Mouse (Mus musculus) kidney, postnatal 4 days (tissue): Measurements from ENCODE around the gene Efcab8.
"Not testable (repeated sequence)": the region's sequence is repeated elsewhere in the genome, so short reads cannot be mapped to it uniquely, and the experiment has no call there.

Experiments used
- DNase-seq, 2 experiments: peaks; one replicate each; pipeline ENCODE4 v3.0.0; 2021; ENCODE audit warnings: mixed read lengths in 2 of 2

The Efcab8 gene

DNA sequence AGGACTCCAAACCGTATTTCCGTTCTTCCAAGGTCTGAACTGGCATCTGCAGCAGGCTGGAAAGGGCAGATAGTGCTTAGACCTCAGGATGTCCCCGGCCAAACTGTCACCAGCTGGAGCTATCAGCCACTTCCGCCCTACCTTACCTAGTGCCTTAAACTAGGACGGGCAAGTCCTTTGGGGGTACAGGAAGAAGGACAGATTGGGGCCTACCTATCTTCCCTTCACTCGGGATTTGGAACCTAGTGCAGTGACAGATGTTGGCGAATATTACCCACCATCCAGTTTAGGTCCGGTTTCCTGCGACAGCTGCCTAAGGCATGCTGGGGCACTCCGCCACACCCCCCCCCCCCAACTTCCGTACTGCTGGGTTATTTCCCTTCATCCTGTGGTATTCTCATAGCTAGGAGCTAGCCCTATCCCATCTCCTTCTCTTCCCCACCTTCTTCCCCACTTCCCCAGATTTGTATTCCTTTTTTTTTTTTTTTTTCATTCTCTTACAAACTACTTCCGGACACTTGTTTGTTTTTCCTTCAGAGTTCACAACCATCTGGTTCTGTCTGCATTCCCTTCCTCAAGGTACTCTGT lies at the start of gene Efcab8:
Gene Efcab8 (plus strand): TSS at position 538 of the 588 bp plus-strand sequence.
- DNase-seq = no peak

GRCm38 (mm10) chr2:153734033-153734432 lies 45.7 kb upstream of the Efcab8 start:
- no peak for DNase-seq

GRCm38 (mm10) chr2:153740500-153741436 lies 39.0 kb upstream of the Efcab8 start, which contains the start of gene Mapre1:
Mapre1 (plus strand) TSS chr2:153741274.
- peak; percentile 100 for DNase-seq

DNA sequence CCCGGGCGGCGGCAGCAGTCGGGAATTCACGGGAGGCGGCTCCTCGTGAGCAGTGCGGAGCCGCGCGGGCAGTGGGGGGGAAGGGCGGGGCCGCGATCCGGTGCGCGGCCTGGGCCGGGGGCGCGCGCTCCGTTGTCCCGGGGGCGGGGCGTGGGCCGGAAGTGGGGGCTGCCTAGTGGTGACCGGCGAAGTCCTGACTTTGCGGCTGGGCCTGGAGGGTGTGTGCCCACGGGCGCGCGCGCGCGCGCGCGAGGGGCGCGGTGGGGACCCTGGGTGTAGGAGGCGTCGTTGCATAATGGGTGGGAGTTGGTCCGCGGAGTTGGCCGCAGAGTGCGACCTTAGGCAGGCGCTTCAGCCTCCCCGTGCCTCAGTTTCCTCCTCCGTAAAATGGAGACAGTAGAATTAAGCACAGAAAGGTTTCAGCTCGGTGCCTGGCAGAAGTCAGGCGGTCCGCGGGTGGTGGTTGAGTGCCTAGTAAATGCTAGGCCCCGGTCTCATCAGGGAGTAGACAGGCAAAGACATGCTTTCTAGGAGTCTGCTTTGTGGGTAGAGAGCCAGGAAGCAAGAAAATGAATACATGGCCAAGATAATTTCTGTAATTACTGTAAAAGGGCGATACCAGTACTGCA lies 38.2 kb upstream of the Efcab8 start:
- peak; percentile 90 to 94 for DNase-seq

- no peak for DNase-seq
These were observed 31.7 kb upstream of the Efcab8 start for GRCm38 (mm10) chr2:153747994-153748393.

- DNase-seq = no peak
These were observed 29.4 kb upstream of the Efcab8 start for GRCm38 (mm10) chr2:153750363-153750762.

DNA sequence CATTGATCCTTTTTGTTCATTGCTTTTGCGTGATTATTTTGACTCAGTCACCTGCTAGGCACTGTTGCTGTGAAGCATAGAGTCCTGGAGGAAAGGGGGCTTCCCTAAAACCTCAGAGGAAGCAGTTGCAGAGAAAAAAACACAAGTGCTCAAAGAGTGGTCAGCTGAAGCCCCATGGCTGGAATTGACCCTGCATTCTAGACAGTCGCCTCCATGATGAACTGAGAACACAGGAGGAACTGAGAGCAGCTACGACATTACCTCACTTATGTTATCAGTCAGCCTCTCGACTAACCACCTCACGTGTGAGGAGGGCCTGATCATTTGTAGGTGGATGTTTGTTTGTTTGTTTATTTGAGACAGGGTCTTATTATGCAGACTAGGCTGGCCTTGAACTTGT lies 17.6 kb upstream of the Efcab8 start:
- no peak for DNase-seq

DNA sequence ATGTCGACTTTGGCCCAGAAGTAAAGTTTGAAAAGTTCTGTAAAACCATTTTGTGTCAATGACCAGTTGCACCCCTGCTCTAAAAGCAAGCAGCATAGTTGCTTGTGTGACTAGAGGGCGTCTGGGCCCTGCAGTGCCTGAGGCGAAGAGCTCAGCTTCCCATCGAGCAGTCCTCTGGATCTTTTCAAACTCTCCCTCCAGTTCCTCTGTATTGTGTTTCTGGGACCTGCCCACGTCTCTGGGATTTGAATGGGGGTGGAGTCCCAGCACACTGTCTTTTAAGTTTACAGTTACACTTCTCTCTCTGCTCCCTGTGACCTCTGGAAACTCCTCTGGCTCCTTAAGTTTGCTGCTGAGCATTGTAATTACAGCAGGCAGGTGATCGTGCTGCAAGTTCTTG lies 12.2 kb upstream of the Efcab8 start:
- no peak for DNase-seq

GRCm38 (mm10) chr2:153768881-153769280 lies 10.8 kb upstream of the Efcab8 start:
- DNase-seq = no peak

- DNase-seq = no peak
These were observed 6.8 kb upstream of the Efcab8 start for GRCm38 (mm10) chr2:153772950-153773349.

- no peak for DNase-seq
These were observed 4.3 kb upstream of the Efcab8 start for GRCm38 (mm10) chr2:153775472-153775871.

DNA sequence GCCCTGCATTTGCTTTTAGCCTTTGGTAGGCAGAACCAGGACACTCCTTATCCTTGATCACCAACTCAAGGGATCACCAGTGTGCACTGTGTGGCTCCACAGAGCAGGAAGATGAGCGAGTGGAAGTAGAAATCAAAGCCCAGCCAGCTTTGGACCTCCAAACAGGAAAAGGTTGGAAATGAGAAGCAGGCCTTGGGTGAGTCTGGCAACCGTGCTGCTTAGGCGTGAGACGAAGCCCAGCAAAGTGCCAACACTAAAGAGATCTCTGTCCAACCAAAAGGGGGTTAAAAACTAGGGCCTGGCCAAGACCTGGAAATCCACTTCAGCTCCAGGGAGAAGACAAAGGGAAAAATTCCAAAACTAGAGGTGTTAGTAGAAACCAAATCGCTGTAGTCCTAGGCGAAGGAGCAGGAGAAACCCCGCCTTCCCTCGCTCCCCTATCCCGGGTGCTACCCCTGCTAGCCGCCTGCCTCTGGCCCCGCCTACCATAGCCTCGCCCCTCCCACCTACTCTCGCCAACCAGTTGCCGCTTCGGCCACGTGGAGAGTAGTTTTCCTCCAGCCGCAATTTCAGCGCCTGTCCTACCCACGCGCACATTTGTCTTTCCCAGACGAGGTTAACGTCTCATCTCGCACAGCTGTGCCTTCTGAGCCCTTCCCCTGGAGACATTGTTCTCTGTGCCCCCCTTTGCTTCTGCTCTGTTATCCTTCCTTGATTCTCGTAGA lies 931 bp upstream of the Efcab8 start:
- peak; percentile 88 to 91 for DNase-seq

- no peak for DNase-seq
These were observed 1.4 kb downstream of the Efcab8 start for GRCm38 (mm10) chr2:153781181-153781580.

GRCm38 (mm10) chr2:153784668-153785067 lies 4.9 kb downstream of the Efcab8 start:
- DNase-seq = peak; percentile 41 to 52

GRCm38 (mm10) chr2:153793366-153793765 lies 13.6 kb downstream of the Efcab8 start:
- DNase-seq = no peak

DNA sequence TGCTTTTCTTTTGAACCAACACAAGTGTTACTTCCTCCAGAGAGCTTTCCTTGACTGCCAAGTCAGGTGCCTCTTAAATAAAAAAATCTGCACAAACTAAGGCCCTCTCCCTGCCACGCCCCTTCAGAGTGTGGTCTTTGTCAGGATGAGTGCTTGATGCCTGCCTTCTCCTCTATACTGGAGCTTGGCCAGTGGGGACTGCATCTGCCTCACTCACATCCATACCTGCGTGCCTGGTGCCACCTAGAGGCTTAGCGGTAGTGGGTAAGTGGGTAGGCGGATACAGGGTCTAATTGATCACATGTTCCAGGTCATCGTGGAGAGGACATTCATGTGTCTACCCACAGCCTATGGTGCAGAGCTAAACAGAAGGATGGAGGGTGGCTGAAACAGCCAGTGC lies 15.4 kb downstream of the Efcab8 start:
- DNase-seq = peak; percentile 26 to 42

DNA sequence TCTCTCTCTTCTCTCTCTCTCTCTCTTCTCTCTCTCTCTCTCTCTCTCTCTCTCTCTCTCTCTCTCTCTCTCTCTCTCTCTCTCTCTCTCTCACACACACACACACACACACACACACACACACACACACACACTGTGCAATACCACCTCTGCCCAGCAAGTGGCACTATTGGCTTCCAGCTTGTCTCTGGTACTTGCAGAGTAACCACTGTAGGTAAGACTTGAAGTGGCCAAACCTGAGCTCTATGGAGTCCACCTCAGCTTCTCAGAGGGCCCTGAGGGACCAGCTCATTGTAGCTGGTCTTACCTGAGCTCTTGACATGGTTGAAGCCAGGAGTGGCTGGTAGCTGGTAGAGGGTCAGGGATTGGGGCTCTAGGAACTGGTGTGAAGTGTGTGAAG lies 27.7 kb downstream of the Efcab8 start:
- DNase-seq = peak; percentile 78 to 81

DNA sequence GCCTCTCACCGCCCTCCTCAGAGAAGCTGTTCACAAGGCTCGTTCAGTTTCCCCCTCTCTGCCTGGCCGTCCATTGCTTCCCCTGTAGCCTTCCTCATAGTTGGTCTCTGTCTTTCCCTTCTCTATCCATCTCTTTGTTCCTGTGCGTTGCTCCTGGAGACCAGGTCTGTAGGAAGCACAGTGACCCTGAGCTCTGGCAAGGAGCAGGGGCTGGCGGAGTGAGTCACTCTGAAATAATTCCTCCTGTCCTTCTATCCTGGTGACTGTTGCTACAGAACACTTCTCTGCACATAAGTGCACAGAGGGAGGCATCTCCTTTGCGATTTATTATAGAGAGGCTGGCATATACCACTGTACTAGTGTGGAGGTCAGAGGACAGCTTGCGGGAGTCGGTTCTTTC lies 28.4 kb downstream of the Efcab8 start:
- no peak for DNase-seq

- no peak for DNase-seq
These were observed 29.1 kb downstream of the Efcab8 start for GRCm38 (mm10) chr2:153808841-153809240.

DNA sequence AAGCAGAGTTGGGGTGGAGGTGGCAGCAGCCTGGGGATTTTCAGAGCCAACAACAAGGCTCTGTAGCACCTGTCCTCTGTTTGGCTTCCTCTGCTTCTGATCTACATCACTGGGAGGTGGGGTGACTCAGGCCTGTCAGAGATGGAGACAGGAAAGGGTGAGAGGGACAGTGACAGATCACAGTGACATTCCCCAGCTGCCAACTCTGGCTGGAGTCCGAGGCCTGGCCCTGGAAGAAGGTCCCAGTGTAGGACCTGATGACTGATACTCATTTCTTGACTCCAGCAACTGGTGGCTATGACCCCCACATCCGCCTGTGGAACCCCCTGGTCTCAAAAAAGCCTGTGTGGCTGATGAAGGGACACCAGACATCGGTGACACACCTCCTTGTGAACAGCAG lies 30.2 kb downstream of the Efcab8 start:
- no peak for DNase-seq

DNA sequence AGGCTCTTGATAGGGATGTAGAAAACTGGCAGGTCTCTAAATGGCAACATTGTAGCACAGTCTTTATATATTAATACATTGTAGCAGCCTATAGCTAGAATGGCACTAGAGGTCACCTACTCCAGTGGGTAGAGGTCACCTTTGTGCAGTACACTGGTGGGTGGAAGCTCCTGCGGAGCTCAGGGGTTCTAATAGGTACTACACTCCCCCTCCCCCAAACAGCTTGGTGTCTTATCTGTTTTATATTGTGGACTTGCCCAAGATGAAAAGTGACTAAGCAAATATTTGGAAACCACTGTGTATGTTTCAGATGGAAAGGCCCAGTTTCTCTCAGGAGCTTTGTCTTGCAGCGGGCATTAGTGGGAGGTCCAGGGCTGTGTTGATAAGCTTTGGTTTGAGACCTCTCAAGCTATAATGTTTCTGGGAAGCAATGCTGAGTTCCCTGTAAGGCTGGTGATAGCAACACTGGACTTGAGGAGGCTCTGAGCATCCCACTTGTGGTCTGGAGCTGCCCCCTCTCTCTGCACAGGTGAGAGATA lies 42.3 kb downstream of the Efcab8 start:
- no peak for DNase-seq

DNA sequence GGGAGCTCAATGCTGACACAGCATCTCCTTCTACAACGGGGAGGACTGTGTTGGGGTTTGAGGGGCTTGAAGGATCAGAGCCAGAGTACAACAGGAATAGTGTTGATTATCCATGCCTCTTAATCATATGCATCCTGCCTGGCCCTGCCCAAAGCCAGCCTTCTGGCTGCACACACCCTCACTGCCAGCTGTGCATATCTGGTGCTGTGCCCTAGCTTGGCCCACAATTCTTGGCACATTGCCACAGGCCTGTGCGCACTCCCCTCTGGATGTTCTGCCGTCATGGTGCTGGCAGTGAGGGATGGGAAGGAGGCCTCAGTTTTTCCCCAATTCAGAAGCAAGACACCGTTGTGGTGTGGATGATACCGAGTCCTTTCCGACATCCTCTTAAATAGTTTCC lies 44.9 kb downstream of the Efcab8 start:
- DNase-seq = peak; percentile 36 to 58

DNA sequence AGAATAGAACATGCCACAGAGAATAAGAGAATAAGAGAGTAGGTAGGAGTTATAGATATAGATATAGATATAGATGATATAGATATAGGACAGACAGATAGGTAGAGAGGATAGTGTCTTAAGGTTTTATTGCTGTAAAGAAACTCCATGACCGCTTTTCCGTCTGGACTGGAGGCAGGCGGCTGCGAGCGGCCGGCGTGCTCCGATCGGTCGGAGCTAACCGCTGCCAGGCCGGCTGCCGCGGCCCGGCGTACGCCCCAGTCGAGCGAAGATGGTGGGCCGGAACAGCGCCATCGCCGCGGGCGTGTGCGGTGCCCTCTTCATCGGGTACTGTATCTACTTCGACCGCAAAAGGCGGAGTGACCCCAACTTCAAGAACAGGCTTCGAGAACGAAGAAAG lies 46.2 kb downstream of the Efcab8 start:
- not testable (repeated sequence) for DNase-seq
